Mouse (Mus musculus): ENCODE measurements around the gene Kcnq1.

Kcnq1 gene

GRCm38 (mm10) chr7:143408615-143409021 is 302.5 kb downstream of the Kcnq1 start:
- DNase-seq (ENCODE audit: low read depth in 2 of 2, low spot score in 2 of 2) = no peak

- no peak for DNase-seq (ENCODE audit: low read depth in 2 of 2, low spot score in 2 of 2)
Observed at GRCm38 (mm10) chr7:143412606-143413005, 306.4 kb downstream of the Kcnq1 start.

- DNase-seq (ENCODE audit: low read depth in 2 of 2, low spot score in 2 of 2) = no peak
Observed at GRCm38 (mm10) chr7:143415070-143415469, 308.9 kb downstream of the Kcnq1 start.

GRCm38 (mm10) chr7:143416406-143416805 is 310.2 kb downstream of the Kcnq1 start:
- no peak for DNase-seq (ENCODE audit: low read depth in 2 of 2, low spot score in 2 of 2)

GRCm38 (mm10) chr7:143417875-143418274 is 311.7 kb downstream of the Kcnq1 start:
- DNase-seq (ENCODE audit: low read depth in 2 of 2, low spot score in 2 of 2) = no peak

GRCm38 (mm10) chr7:143419585-143420160 is 313.5 kb downstream of the Kcnq1 start:
- no peak for DNase-seq (ENCODE audit: low read depth in 2 of 2, low spot score in 2 of 2)

GRCm38 (mm10) chr7:143428142-143428813 is 322.1 kb downstream of the Kcnq1 start:
- DNase-seq (ENCODE audit: low read depth in 2 of 2, low spot score in 2 of 2) = no peak

- DNase-seq (ENCODE audit: low read depth in 2 of 2, low spot score in 2 of 2) = no peak
Observed at GRCm38 (mm10) chr7:143428814-143429499, 322.8 kb downstream of the Kcnq1 start.

- no peak for DNase-seq (ENCODE audit: low read depth in 2 of 2, low spot score in 2 of 2)
Observed at GRCm38 (mm10) chr7:143432631-143433030, 326.5 kb downstream of the Kcnq1 start.

GRCm38 (mm10) chr7:143433331-143433730 is 327.2 kb downstream of the Kcnq1 start:
- no peak for DNase-seq (ENCODE audit: low read depth in 2 of 2, low spot score in 2 of 2)

GRCm38 (mm10) chr7:143437231-143437893 is 331.2 kb downstream of the Kcnq1 start:
- no peak for DNase-seq (ENCODE audit: low read depth in 2 of 2, low spot score in 2 of 2)

GRCm38 (mm10) chr7:143437894-143438581 is 331.9 kb downstream of the Kcnq1 start:
- DNase-seq (ENCODE audit: low read depth in 2 of 2, low spot score in 2 of 2) = no peak

GRCm38 (mm10) chr7:143438965-143439364 is 332.8 kb downstream of the Kcnq1 start:
- DNase-seq (ENCODE audit: low read depth in 2 of 2, low spot score in 2 of 2) = no peak

- DNase-seq (ENCODE audit: low read depth in 2 of 2, low spot score in 2 of 2) = no peak
Observed at GRCm38 (mm10) chr7:143444580-143444954, 338.4 kb downstream of the Kcnq1 start.

GRCm38 (mm10) chr7:143444955-143445648 is 338.9 kb downstream of the Kcnq1 start:
- DNase-seq (ENCODE audit: low read depth in 2 of 2, low spot score in 2 of 2) = no peak

- DNase-seq (ENCODE audit: low read depth in 2 of 2, low spot score in 2 of 2) = no peak
Observed at GRCm38 (mm10) chr7:143445651-143446460, 339.7 kb downstream of the Kcnq1 start.

GRCm38 (mm10) chr7:143447130-143447529 is 341.0 kb downstream of the Kcnq1 start:
- DNase-seq (ENCODE audit: low read depth in 2 of 2, low spot score in 2 of 2) = no peak

GRCm38 (mm10) chr7:143458963-143459331 is 352.8 kb downstream of the Kcnq1 start:
- no peak for DNase-seq (ENCODE audit: low read depth in 2 of 2, low spot score in 2 of 2)

GRCm38 (mm10) chr7:143459332-143460211 is 353.4 kb downstream of the Kcnq1 start:
- DNase-seq (ENCODE audit: low read depth in 2 of 2, low spot score in 2 of 2) = no peak

Measured in CD8-positive naive resting alpha-beta T cell, adult 2 months (primary cell).